Mouse (Mus musculus) testis, adult 2 months (tissue): ENCODE measurements around the gene Ap1m1. TPM values are rescaled to one million over a fixed set of nuclear protein-coding genes. Genes with fewer than 3 reads are reported as not detected.
A peak's percentile ranks its signal among the peaks of the same experiment; 100 is the strongest.

ENCODE experiments used
- H3K27ac ChIP-seq: fragments of 200-500 bp; 2 replicates; pipeline ENCODE4 v1.5.1; 2012; ENCODE audit warnings: low read depth, low read length; ENCODE audit not compliant: control insufficient read depth, insufficient read depth
- H3K27me3 ChIP-seq: fragments of 200-500 bp; 2 replicates; pipeline ENCODE4 v1.6.1; 2012; ENCODE audit warnings: mild to moderate bottlenecking, low read length, moderate library complexity; ENCODE audit not compliant: control insufficient read depth, insufficient read depth
- H3K36me3 ChIP-seq: fragments of 200-500 bp; 2 replicates; pipeline ENCODE4 v1.6.1; 2012; ENCODE audit warnings: mild to moderate bottlenecking, low read length; ENCODE audit not compliant: control insufficient read depth, insufficient read depth
- H3K4me1 ChIP-seq: fragments of 200-500 bp; 2 replicates; pipeline ENCODE4 v1.6.1; 2012; ENCODE audit warnings: low read length; ENCODE audit not compliant: control insufficient read depth, insufficient read depth
- H3K4me3 ChIP-seq: fragments of 200-500 bp; 2 replicates; pipeline ENCODE4 v1.5.1; 2012; ENCODE audit warnings: low read depth, mild to moderate bottlenecking, low read length, moderate library complexity, mixed read lengths; ENCODE audit not compliant: control insufficient read depth
- CTCF ChIP-seq: fragments of 200-500 bp; IDR thresholded peaks from 2 replicates; pipeline ENCODE4 v1.5.1; 2012; ENCODE audit warnings: low read depth, mild to moderate bottlenecking, inconsistent platforms, low read length, moderate library complexity; ENCODE audit not compliant: control insufficient read depth, insufficient read depth, insufficient replicate concordance
- POLR2A ChIP-seq: fragments of 200-500 bp; IDR thresholded peaks from 2 replicates; pipeline ENCODE4 v1.6.1; 2012; ENCODE audit warnings: low read depth, mild to moderate bottlenecking, inconsistent platforms, low read length, moderate library complexity; ENCODE audit not compliant: control insufficient read depth
- polyA plus RNA-seq: library from polyadenylated mRNA; depleted of rRNA; stranded (reverse); fragments of >200 nt; gene quantifications from 2 replicates; pipeline ENCODE4 v1.2.3, GENCODE M21; 2012

The Ap1m1 gene
- polyA plus RNA-seq, 1 experiment: 405 TPM

DNA sequence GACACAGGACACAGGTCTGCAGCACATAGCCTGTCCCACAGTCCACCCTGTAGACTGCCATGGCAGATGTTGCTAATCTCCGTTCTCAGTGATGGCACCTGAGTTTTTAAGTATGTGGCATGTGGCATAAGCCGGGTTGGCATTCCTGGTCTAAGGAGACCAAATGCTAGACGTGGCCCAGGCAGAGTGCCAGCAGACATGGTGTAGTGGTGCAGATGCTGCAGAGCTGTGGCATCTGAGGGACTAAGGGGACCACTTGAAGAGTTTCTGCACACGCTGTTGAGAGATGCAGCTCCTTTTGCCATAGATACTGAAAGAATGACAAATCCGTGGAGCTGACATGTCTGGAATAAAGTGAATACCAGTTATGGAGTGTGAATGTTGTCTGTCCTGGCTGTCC lies 17.2 kb upstream of the Ap1m1 start:
- no peak for TF ChIP-seq CTCF
- no peak for TF ChIP-seq POLR2A
- 0 out of 2 replicates have a peak, but pooled peaks cover 1% of the 10 kb centered on the region for H3K36me3 ChIP-seq
- no peaks in the 10 kb centered on the region for H3K27me3 ChIP-seq
- no peak overlapping the region for H3K27ac ChIP-seq
- H3K4me1 ChIP-seq: no peaks in the 10 kb centered on the region; the same call in 1 of the 2 replicates
- H3K4me3 ChIP-seq: no peak overlapping the region

GRCm38 (mm10) chr8:72240403-72240763 lies 565 bp downstream of the Ap1m1 start:
- peak overlapping the region; percentile 83 for H3K4me3 ChIP-seq
- TF ChIP-seq CTCF (no peak), POLR2A (no peak)
- peaks cover 5% of the 10 kb centered on the region for H3K4me1 ChIP-seq
- H3K27me3 ChIP-seq: no peaks in the 10 kb centered on the region
- H3K36me3 ChIP-seq: peaks cover 3% of the 10 kb centered on the region
- H3K27ac ChIP-seq: peak overlapping the region; percentile 86

DNA sequence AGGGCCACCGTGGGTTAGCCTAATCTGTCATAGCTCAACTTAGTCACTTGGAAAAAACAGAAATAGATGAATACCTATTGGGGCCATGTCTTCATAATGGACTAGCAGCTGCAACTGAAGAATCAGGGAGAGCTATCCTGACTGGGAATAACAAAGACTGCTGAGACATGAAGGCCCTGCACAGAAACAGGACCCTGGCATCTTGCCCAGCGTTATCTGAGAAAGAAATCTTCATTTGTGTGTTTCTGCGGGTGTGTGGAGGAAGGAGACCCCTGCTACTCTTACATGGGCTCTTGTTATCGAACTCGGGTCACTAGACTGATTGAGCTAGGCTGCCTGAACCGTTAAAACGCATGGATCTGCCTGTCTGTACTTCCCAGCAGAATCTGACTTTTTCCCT lies 1.1 kb downstream of the Ap1m1 start:
- Histone ChIP-seq H3K36me3 (peaks cover 3% of the 10 kb centered on the region), H3K4me1 (peaks cover 5% of the 10 kb centered on the region), H3K4me3 (peak overlapping the region; percentile 83), H3K27ac (no peak overlapping the region), H3K27me3 (no peaks in the 10 kb centered on the region)
- TF ChIP-seq CTCF: no peak

DNA sequence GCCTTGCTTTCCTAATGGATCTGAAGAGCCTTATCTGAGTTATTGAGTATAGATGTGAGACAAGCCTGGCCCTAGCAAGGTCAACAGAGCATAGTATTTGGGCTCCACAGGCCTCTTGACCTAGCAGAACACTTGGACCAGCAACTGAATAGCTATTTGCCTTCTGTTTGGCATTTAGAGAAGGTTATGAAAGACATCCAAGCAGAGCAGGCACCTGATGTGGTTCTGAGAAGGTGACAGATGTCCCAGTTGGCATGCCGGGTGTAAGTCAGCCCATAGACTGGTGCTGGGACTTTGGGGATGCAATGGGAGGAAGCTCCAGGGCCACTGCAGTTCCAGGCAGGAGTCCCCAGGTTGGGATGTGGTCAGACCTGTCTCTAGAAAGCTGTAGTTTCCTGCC lies 2.4 kb downstream of the Ap1m1 start:
- Histone ChIP-seq H3K4me1 (peaks cover 5% of the 10 kb centered on the region), H3K36me3 (peaks cover 3% of the 10 kb centered on the region), H3K27me3 (no peaks in the 10 kb centered on the region), H3K4me3 (peak overlapping the region; percentile 83; the same call in 1 of the 2 replicates), H3K27ac (no peak overlapping the region)
- TF ChIP-seq POLR2A: no peak

DNA sequence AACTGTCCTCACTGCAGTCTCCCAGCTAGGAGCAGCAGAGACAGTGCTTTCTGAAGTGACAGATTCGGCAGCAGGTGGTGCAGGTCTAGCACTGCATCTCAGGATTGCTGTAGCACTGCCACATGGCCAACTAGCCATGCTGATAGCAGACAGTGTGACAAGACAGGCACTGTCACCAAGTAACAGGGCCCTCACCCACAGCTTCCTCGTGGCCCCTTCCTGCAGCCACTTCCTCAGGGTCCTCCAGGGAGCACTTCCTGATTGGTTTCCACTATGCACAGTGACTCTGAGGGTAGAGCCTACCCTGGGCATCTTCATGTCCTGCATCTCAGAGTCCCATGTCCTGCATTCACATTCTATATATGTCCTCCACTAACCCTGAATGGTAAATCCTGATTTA lies 4.8 kb downstream of the Ap1m1 start:
- Histone ChIP-seq H3K4me3 (no peak overlapping the region), H3K4me1 (peaks cover 5% of the 10 kb centered on the region), H3K27ac (no peak overlapping the region), H3K36me3 (peaks cover 3% of the 10 kb centered on the region), H3K27me3 (no peaks in the 10 kb centered on the region)
- TF ChIP-seq CTCF (no peak), POLR2A (no peak)

DNA sequence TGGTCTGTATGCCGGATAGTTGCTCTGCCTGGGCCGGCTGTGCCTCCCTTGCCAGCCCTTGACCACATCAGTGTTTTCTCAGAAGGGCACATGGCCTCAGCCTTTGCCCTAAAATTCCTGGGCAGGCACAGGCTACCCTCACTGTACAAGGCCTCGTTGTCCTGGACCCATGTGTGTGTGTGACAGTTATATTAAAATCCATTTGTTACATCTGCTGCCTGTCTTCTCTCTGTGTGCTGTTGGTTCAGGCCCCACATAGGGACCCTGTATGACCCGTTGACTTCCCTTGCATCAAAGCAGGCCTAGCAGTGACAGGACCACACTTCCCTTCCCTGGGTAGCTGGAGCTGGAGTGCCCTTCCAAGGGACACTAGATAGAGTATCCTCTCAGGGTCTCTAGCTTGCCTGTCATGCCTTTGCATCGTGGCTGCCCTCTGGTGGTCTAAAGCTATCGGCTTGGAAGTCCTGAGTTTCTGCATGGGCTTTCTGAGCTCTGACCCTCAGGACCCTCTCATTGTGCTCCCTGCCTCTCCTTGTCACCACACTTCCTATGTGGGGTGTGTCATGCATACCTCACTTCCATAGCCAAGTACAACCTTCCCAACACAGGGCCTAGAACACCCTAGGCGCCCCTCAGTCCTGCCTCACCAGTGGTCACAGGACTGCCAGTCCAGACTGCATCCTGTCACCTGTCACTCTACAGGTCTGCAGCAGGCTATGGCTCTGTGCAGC lies 17.5 kb downstream of the Ap1m1 start:
- TF ChIP-seq CTCF: no peak
- Histone ChIP-seq H3K4me3 (no peak overlapping the region), H3K27ac (no peak overlapping the region), H3K4me1 (peaks cover 4% of the 10 kb centered on the region), H3K27me3 (no peaks in the 10 kb centered on the region), H3K36me3 (no peaks in the 10 kb centered on the region)

- no peaks in the 10 kb centered on the region for H3K27me3 ChIP-seq
- H3K27ac ChIP-seq: no peak overlapping the region
- peaks cover 4% of the 10 kb centered on the region for H3K4me1 ChIP-seq
- no peak overlapping the region for H3K4me3 ChIP-seq
- H3K36me3 ChIP-seq: no peaks in the 10 kb centered on the region
- no peak for TF ChIP-seq POLR2A
- TF ChIP-seq CTCF: no peak
Measured at GRCm38 (mm10) chr8:72257902-72258238, 18.1 kb downstream of the Ap1m1 start.

DNA sequence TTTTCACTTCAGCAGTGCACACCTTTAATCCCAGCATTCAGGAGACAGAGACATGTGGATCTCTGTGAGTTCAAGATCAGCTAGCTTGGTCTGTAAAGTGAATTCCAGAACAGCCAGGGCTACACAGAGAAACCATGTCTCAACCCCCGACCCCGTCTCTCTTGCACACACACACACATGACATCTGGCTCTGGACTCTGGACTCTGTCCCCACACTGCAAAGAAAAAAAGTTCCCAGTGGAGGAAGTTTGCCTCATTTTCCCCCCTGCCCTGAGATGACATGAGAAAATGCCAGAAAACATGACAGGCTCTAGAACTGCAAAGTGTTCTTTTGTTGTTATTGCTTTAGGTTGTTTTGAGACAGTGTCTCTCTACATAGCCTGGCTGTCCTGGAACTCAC lies 20.0 kb downstream of the Ap1m1 start:
- H3K27me3 ChIP-seq: no peaks in the 10 kb centered on the region
- no peak overlapping the region for H3K27ac ChIP-seq
- H3K4me1 ChIP-seq: peaks cover 4% of the 10 kb centered on the region
- H3K4me3 ChIP-seq: no peak overlapping the region
- TF ChIP-seq CTCF (no peak), POLR2A (no peak)
- no peaks in the 10 kb centered on the region for H3K36me3 ChIP-seq
